Mouse (Mus musculus) kidney, embryonic 16.5 days (tissue): Measurements from ENCODE around the gene St6galnac3. TPM values are rescaled to one million over a fixed set of nuclear protein-coding genes. Genes with fewer than 3 reads are reported as not detected.

Experiments used
- ATAC-seq: fragments of 200-750 bp; cut with Nextera tagmentation; 2 replicates; pipeline ENCODE4 v1.8.0; 2017; ENCODE audit warnings: moderate TSS enrichment; ENCODE audit not compliant: low FRiP score, low TSS enrichment
- H3K27ac ChIP-seq: fragments of 300-500 bp; sonication (generic); 2 replicates; pipeline ENCODE4 v1.5.1; 2014; ENCODE audit warnings: low read length
- H3K27me3 ChIP-seq: fragments of 300-500 bp; sonication (generic); 2 replicates; pipeline ENCODE4 v1.6.1; 2014; ENCODE audit warnings: low read length, control low read depth, mixed read lengths; ENCODE audit not compliant: insufficient read depth
- H3K36me3 ChIP-seq: fragments of 300-500 bp; sonication (generic); 2 replicates; pipeline ENCODE4 v1.6.1; 2014; ENCODE audit warnings: low read length, control low read depth, mixed read lengths; ENCODE audit not compliant: insufficient read depth
- H3K4me1 ChIP-seq: fragments of 300-500 bp; sonication (generic); 2 replicates; pipeline ENCODE4 v1.6.1; 2014; ENCODE audit warnings: low read length, control low read depth, mixed read lengths; ENCODE audit not compliant: insufficient read depth
- H3K4me2 ChIP-seq: fragments of 300-500 bp; sonication (generic); replicated peaks from 2 replicates; pipeline ENCODE4 v1.6.1; 2014; ENCODE audit warnings: low read depth, low read length
- H3K4me3 ChIP-seq: fragments of 300-500 bp; sonication (generic); 2 replicates; pipeline ENCODE4 v1.5.1; 2014; ENCODE audit warnings: mild to moderate bottlenecking, low read length
- H3K9ac ChIP-seq: fragments of 300-500 bp; sonication (generic); replicated peaks from 2 replicates; pipeline ENCODE4 v1.6.1; 2014; ENCODE audit warnings: low read length
- H3K9me3 ChIP-seq: fragments of 300-500 bp; sonication (generic); 2 replicates; pipeline ENCODE4 v1.6.1; 2016; ENCODE audit warnings: low read length, control low read depth
- WGBS: fragments of 180-500 bp; shearing (Covaris S2); extraction: QIAGEN DNeasy Blood & Tissue Kit; methylation state at CpG from one replicate; pipeline ENCODE4 v1.1.7; 2014; 5-methylcytosine and 5-hydroxymethylcytosine counted together
- polyA plus RNA-seq: library from polyadenylated mRNA; unstranded; fragments of >200 nt; fragmentation: Nextera tagmentation; extraction: Ambion mirVana; gene quantifications from 2 replicates; pipeline ENCODE4 v1.2.1, GENCODE M21; 2015

Gene St6galnac3
- polyA plus RNA-seq, 1 experiment from 2014 or later, result 75.8 TPM

DNA sequence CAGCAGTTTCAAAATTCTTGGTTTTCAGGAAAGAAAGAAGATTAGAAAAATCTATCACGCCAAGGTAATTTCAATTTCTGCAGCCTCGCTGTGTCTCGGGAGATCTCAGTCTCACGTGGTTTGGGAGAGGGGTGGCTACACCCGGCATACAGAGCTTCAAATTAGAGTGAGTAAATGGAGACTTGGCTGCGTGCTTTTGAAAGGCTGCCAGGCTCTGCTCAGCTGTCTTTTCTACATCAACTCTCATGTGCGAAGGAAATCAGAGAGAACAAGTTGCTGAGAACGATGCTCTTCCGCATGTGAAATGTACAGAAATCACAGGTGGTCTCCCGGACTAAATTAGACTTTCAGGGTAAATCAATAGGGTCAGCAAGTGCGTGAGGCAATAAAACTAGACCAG lies 242.9 kb downstream of the St6galnac3 start:
- ATAC-seq, result no peak
- Histone ChIP-seq H3K9ac (no peak overlapping the region), H3K4me2 (no peak overlapping the region), H3K27ac (no peak overlapping the region), H3K4me3 (no peak overlapping the region), H3K9me3 (no peaks in the 10 kb centered on the region), H3K27me3 (no peaks in the 10 kb centered on the region), H3K4me1 (0 out of 2 replicates have a peak, but pooled peaks cover 7% of the 10 kb centered on the region), H3K36me3 (0 out of 2 replicates have a peak, but pooled peaks cover under 1% of the 10 kb centered on the region)
- 64% methylated on average over 11 of the region's 11 CpGs for WGBS

DNA sequence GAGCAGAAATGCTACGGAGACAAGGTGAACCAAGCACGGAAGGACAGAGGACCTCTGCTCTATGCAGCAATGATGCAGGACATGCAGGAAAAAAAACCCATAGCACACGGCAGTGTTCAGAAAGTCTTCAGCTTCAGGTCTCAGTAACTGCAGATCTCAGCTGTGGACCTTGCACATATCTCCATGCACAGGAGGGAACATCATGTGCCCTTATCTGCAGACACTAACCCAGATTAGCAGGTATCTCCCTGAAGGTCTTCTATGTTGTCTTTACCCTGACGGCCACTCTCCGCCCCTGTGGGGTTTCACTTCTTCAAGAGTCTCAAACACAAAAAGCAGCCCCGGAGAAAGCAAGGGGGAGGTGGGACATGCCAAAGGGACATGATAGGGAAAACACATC lies 244.0 kb downstream of the St6galnac3 start:
- WGBS, result 88% methylated on average over 6 of the region's 6 CpGs
- no peak for ATAC-seq

DNA sequence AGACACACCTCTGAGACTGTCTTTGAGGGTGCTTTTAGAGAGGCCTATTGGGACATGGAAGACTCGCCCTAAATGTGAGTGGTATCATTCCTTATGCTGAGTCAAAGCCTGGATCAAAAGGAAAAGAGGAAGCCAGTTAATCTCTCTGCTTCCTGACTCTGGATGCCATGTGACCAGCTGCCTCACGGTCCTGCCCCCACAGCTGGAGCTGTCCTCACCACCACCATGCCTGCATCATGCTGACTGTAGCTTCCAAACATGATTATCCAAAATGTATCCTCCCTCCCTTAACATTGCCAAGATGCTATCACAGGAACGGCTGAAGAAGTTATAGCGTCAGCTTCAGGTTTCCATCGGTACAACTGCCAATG lies 244.4 kb downstream of the St6galnac3 start:
- H3K27ac ChIP-seq, result no peak overlapping the region
- 75% methylated on average over 5 of the region's 5 CpGs for WGBS
- no peak overlapping the region for H3K4me3 ChIP-seq
- 0 out of 2 replicates have a peak, but pooled peaks cover 7% of the 10 kb centered on the region for H3K4me1 ChIP-seq
- no peak overlapping the region for H3K4me2 ChIP-seq
- H3K27me3 ChIP-seq, result no peaks in the 10 kb centered on the region
- no peak overlapping the region for H3K9ac ChIP-seq
- H3K36me3 ChIP-seq, result no peaks in the 10 kb centered on the region
- ATAC-seq, result no peak
- H3K9me3 ChIP-seq, result no peaks in the 10 kb centered on the region

More for the DNA sequence above, 244.0 kb downstream of the St6galnac3 start:
- Histone ChIP-seq H3K9ac (no peak overlapping the region), H3K36me3 (no peaks in the 10 kb centered on the region), H3K27me3 (no peaks in the 10 kb centered on the region), H3K4me2 (no peak overlapping the region), H3K9me3 (no peaks in the 10 kb centered on the region), H3K4me1 (0 out of 2 replicates have a peak, but pooled peaks cover 7% of the 10 kb centered on the region), H3K27ac (no peak overlapping the region), H3K4me3 (no peak overlapping the region)

DNA sequence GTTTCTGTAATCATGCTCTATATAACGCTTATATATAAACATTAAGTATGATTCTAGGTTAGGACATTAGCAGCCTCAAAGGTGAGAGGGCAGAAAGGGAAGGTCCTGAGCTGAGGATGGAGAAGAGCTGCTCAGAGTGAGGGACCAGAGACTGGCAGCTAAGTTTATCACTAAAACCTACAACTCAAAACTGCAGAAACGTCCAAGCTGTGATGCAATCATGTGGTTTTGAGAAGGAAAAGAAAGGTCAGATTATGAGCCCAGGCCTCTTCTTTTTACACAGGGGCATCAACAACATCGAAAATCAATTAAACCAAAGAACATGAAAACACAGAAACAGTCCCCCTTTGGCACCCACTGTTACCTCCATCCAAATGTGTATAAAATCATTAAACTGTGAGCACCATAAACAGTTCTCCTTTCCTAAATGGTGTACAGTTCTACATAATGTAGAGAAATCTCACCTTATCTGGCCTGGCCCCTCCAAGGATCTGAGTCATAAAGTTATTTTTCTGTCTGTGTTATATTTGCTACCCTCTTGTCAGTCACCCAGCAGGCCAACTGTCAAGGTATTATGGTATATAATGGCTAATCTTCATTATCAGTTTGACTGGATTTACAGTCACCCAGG lies 244.9 kb downstream of the St6galnac3 start:
- Histone ChIP-seq H3K9me3 (no peaks in the 10 kb centered on the region), H3K4me1 (0 out of 2 replicates have a peak, but pooled peaks cover 7% of the 10 kb centered on the region), H3K27ac (no peak overlapping the region), H3K36me3 (no peaks in the 10 kb centered on the region), H3K4me3 (no peak overlapping the region), H3K4me2 (no peak overlapping the region), H3K9ac (no peak overlapping the region), H3K27me3 (no peaks in the 10 kb centered on the region)
- no peak for ATAC-seq
- 84% methylated on average over 3 of the region's 3 CpGs for WGBS

- WGBS, result 89% methylated on average over 9 of the region's 9 CpGs
- Histone ChIP-seq H3K36me3 (no peaks in the 10 kb centered on the region), H3K27me3 (no peaks in the 10 kb centered on the region), H3K9me3 (no peaks in the 10 kb centered on the region), H3K9ac (no peak overlapping the region), H3K27ac (no peak overlapping the region), H3K4me1 (peaks cover 4% of the 10 kb centered on the region; the same call in 1 of the 2 replicates), H3K4me2 (no peak overlapping the region), H3K4me3 (no peak overlapping the region)
- no peak for ATAC-seq
These were observed 249.1 kb downstream of the St6galnac3 start for GRCm38 (mm10) chr3:153475919-153476318.

DNA sequence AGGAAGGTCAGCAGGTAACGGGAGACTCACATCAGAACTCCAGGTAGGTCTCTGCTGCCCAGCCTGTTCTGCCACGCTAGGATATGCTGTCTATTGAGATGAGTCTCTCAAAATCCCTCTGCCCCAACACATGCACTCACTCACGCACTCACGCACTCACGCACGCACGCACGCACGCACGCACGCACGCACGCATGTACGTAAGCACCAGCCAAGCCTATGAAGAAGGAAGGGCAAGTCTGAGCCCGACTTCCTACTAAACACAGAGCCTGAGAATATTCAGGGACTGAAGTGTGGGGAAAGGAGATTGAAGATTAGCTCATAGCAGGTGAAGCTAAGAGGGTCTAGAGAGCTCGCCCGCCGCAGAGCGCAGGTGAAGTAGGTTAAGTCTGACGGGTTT lies 249.5 kb downstream of the St6galnac3 start:
- no peaks in the 10 kb centered on the region for H3K9me3 ChIP-seq
- no peaks in the 10 kb centered on the region for H3K36me3 ChIP-seq
- no peak overlapping the region for H3K9ac ChIP-seq
- H3K4me3 ChIP-seq, result no peak overlapping the region
- no peak for ATAC-seq
- WGBS, result 93% methylated on average over 20 of the region's 20 CpGs
- peaks cover 4% of the 10 kb centered on the region; the same call in 1 of the 2 replicates for H3K4me1 ChIP-seq
- no peaks in the 10 kb centered on the region for H3K27me3 ChIP-seq
- H3K4me2 ChIP-seq, result no peak overlapping the region
- H3K27ac ChIP-seq, result no peak overlapping the region

- H3K4me2 ChIP-seq, result no peak overlapping the region
- H3K36me3 ChIP-seq, result no peaks in the 10 kb centered on the region
- no peak overlapping the region for H3K27ac ChIP-seq
- ATAC-seq, result peak; percentile 46; the same call in 1 of the 2 replicates
- H3K9me3 ChIP-seq, result no peaks in the 10 kb centered on the region
- H3K9ac ChIP-seq, result no peak overlapping the region
- H3K4me1 ChIP-seq, result peaks cover 5% of the 10 kb centered on the region; the same call in 1 of the 2 replicates
- H3K4me3 ChIP-seq, result no peak overlapping the region
- no peaks in the 10 kb centered on the region for H3K27me3 ChIP-seq
- WGBS, result 72% methylated on average over 11 of the region's 11 CpGs
These were observed 252.1 kb downstream of the St6galnac3 start for GRCm38 (mm10) chr3:153472583-153473471.

GRCm38 (mm10) chr3:153463849-153464248 lies 261.1 kb downstream of the St6galnac3 start:
- H3K4me2 ChIP-seq, result no peak overlapping the region
- H3K4me1 ChIP-seq, result 0 out of 2 replicates have a peak, but pooled peaks cover 3% of the 10 kb centered on the region
- H3K4me3 ChIP-seq, result no peak overlapping the region
- H3K27me3 ChIP-seq, result no peaks in the 10 kb centered on the region
- peaks cover 13% of the 10 kb centered on the region; the same call in 1 of the 2 replicates for H3K36me3 ChIP-seq
- no peak overlapping the region for H3K27ac ChIP-seq
- no peak overlapping the region for H3K9ac ChIP-seq
- ATAC-seq, result no peak
- peaks cover 19% of the 10 kb centered on the region for H3K9me3 ChIP-seq
- WGBS, result 78% methylated on average over 6 of the region's 6 CpGs

- no peak for ATAC-seq
- WGBS, result 97% methylated on average over 4 of the region's 4 CpGs
- no peak overlapping the region for H3K9ac ChIP-seq
- no peak overlapping the region for H3K4me2 ChIP-seq
- no peaks in the 10 kb centered on the region for H3K27me3 ChIP-seq
- H3K36me3 ChIP-seq, result peaks cover 7% of the 10 kb centered on the region; the same call in 1 of the 2 replicates
- H3K27ac ChIP-seq, result no peak overlapping the region
- peaks cover 13% of the 10 kb centered on the region for H3K9me3 ChIP-seq
- H3K4me1 ChIP-seq, result no peaks in the 10 kb centered on the region
- no peak overlapping the region for H3K4me3 ChIP-seq
These were observed 264.8 kb downstream of the St6galnac3 start for GRCm38 (mm10) chr3:153460173-153460572.
